Mouse (Mus musculus) CH12.LX (cell line): ENCODE measurements at regions not wholly inside any gene's neighbourhood (a gene's known extent, or its start where the extent isn't known, plus 50 kb on each side); places are given as distances from the start of the nearest gene placed in this dataset.

Source experiments
- DNase-seq: peaks from one replicate; pipeline ENCODE4 v3.0.0-alpha.2; 2013; ENCODE audit errors: extremely low read depth
- H3K27ac ChIP-seq: 2 replicates; pipeline ENCODE4 v1.5.1; 2012; ENCODE audit warnings: low read depth, mild to moderate bottlenecking, control low read depth, moderate library complexity; ENCODE audit not compliant: insufficient read depth
- H3K27me3 ChIP-seq: replicated peaks from 2 replicates; pipeline ENCODE3; 2012; ENCODE audit warnings: inconsistent platforms
- H3K36me3 ChIP-seq, 2 experiments: replicated peaks in 1 of 2; 2 replicates each; pipeline versions ENCODE3 to v1.6.1; 2012; ENCODE audit warnings: inconsistent platforms in 1 of 2, low read length in 1 of 2, mild to moderate bottlenecking in 1 of 2, mixed read lengths in 1 of 2, moderate library complexity in 1 of 2; ENCODE audit not compliant: control insufficient read depth in 1 of 2, insufficient read depth in 1 of 2
- H3K4me1 ChIP-seq, 2 experiments: 2 replicates each; pipeline ENCODE4 v1.6.1; 2012; ENCODE audit warnings: inconsistent platforms in 1 of 2, moderate library complexity in 1 of 2; ENCODE audit not compliant: insufficient read depth in 2 of 2, control insufficient read depth in 1 of 2
- H3K4me2 ChIP-seq: 2 replicates; pipeline ENCODE4 v1.6.1; 2012; ENCODE audit warnings: low read depth, mild to moderate bottlenecking, control low read depth; ENCODE audit not compliant: poor library complexity, insufficient read depth, severe bottlenecking
- H3K4me3 ChIP-seq, 3 experiments: fragments of 150-350 bp in 1 of 3; sonication (generic) in 1 of 3; replicated peaks in 1 of 3; 2 replicates each; pipeline versions ENCODE3 to v1.5.1; 2011 to 2012; ENCODE audit warnings: low read depth in 2 of 3, low read length in 2 of 3, mild to moderate bottlenecking in 2 of 3, moderate library complexity in 2 of 3, control low read depth in 1 of 3, improper control_type of control experiment in 1 of 3, inconsistent platforms in 1 of 3, mixed read lengths in 1 of 3; ENCODE audit not compliant: poor library complexity in 1 of 3
- H3K79me2 ChIP-seq: replicated peaks from 2 replicates; pipeline ENCODE4 v1.6.1; 2012; ENCODE audit warnings: mild to moderate bottlenecking, moderate library complexity; ENCODE audit not compliant: control insufficient read depth, poor library complexity, insufficient read depth, severe bottlenecking; ENCODE audit errors: extremely low read depth
- H3K9ac ChIP-seq: 2 replicates; pipeline ENCODE4 v1.6.1; 2012; ENCODE audit warnings: low read depth, mild to moderate bottlenecking, control low read depth, moderate library complexity; ENCODE audit not compliant: insufficient read depth
- H3K9me3 ChIP-seq: replicated peaks from 2 replicates; pipeline ENCODE3; 2012; ENCODE audit warnings: low read length, inconsistent platforms, mixed read lengths
- CTCF ChIP-seq, 2 experiments: IDR thresholded peaks in 1 of 2; conservative IDR thresholded peaks in 1 of 2; 2 replicates each; pipeline ENCODE4 v1.5.1; 2011 to 2012; ENCODE audit warnings: low read depth in 2 of 2, low read length in 2 of 2, improper control_type of control experiment in 1 of 2, inconsistent platforms in 1 of 2, mild to moderate bottlenecking in 1 of 2, moderate library complexity in 1 of 2
- E2F4 ChIP-seq: IDR thresholded peaks from 2 replicates; pipeline ENCODE4 v1.6.1; 2011; ENCODE audit warnings: low read depth, low read length, improper control_type of control experiment; ENCODE audit not compliant: insufficient replicate concordance
- ELF1 ChIP-seq: IDR thresholded peaks from 2 replicates; pipeline ENCODE4 v1.6.1; 2014; ENCODE audit warnings: low read depth, mild to moderate bottlenecking, inconsistent platforms, low read length, improper control_type of control experiment
- EP300 ChIP-seq: IDR thresholded peaks from 2 replicates; pipeline ENCODE4 v1.6.1; 2011; ENCODE audit warnings: low read length, improper control_type of control experiment
- GABPA ChIP-seq: IDR thresholded peaks from 2 replicates; pipeline ENCODE4 v1.6.1; 2012; ENCODE audit warnings: low read depth, low read length, improper control_type of control experiment, inconsistent platforms; ENCODE audit not compliant: insufficient replicate concordance
- HCFC1 ChIP-seq: IDR thresholded peaks from 2 replicates; pipeline ENCODE4 v1.6.1; 2012; ENCODE audit warnings: low read depth, mild to moderate bottlenecking, inconsistent platforms, low read length, improper control_type of control experiment
- JUN ChIP-seq: IDR thresholded peaks from 2 replicates; pipeline ENCODE4 v1.6.1; 2011; ENCODE audit warnings: low read depth, mild to moderate bottlenecking, low read length, improper control_type of control experiment, moderate library complexity; ENCODE audit not compliant: insufficient read depth
- JUND ChIP-seq: conservative IDR thresholded peaks from 2 replicates; pipeline ENCODE4 v1.6.1; 2011; ENCODE audit warnings: low read depth, low read length, improper control_type of control experiment
- MAZ ChIP-seq: IDR thresholded peaks from 2 replicates; pipeline ENCODE4 v1.6.1; 2012; ENCODE audit warnings: low read depth, mild to moderate bottlenecking, inconsistent platforms, low read length, improper control_type of control experiment, moderate library complexity
- MEF2A ChIP-seq: IDR thresholded peaks from 2 replicates; pipeline ENCODE4 v1.6.1; 2014; ENCODE audit warnings: low read depth, mild to moderate bottlenecking, inconsistent platforms, low read length, improper control_type of control experiment, borderline replicate concordance
- MXI1 ChIP-seq: IDR thresholded peaks from 2 replicates; pipeline ENCODE4 v1.6.1; 2011; ENCODE audit warnings: mild to moderate bottlenecking, low read depth, low read length, improper control_type of control experiment
- PAX5 ChIP-seq: IDR thresholded peaks from 2 replicates; pipeline ENCODE4 v1.6.1; 2012; ENCODE audit warnings: low read length, inconsistent platforms, mixed read lengths
- POLR2AphosphoS2 ChIP-seq: IDR thresholded peaks from 2 replicates; pipeline ENCODE4 v1.6.1; 2011; ENCODE audit warnings: low read depth, low read length, improper control_type of control experiment
- RAD21 ChIP-seq: IDR thresholded peaks from 2 replicates; pipeline ENCODE4 v1.6.1; 2011; ENCODE audit warnings: low read depth, mild to moderate bottlenecking, low read length, improper control_type of control experiment, moderate library complexity
- SMC3 ChIP-seq: IDR thresholded peaks from 2 replicates; pipeline ENCODE4 v1.6.1; 2011; ENCODE audit warnings: low read depth, low read length, improper control_type of control experiment
- TBP ChIP-seq: conservative IDR thresholded peaks from 2 replicates; pipeline ENCODE4 v1.6.1; 2011; ENCODE audit warnings: low read depth, low read length, improper control_type of control experiment
- TCF12 ChIP-seq: IDR thresholded peaks from 2 replicates; pipeline ENCODE4 v1.6.1; 2014; ENCODE audit warnings: low read depth, mild to moderate bottlenecking, inconsistent platforms, low read length, improper control_type of control experiment
- ZC3H11A ChIP-seq: IDR thresholded peaks from 2 replicates; pipeline ENCODE4 v1.6.1; 2012; ENCODE audit warnings: low read depth, mild to moderate bottlenecking, inconsistent platforms, low read length, improper control_type of control experiment
- ZNF384 ChIP-seq: IDR thresholded peaks from 2 replicates; pipeline ENCODE4 v1.6.1; 2012; ENCODE audit warnings: low read depth, low read length, improper control_type of control experiment, inconsistent platforms
- dilution Hi-C: fragments of 300-500 bp; cut with MboI; formaldehyde crosslinking; loops from 2 replicates; pipeline ENCODE4 v1.14.3; 2020; ENCODE audit warnings: low sequenced_read_pairs; ENCODE audit not compliant: extremely low pct_unique_long_range_greater_than_20kb, extremely low pct_ligation_motif_present
- in situ Hi-C: fragments of 300-500 bp; cut with MboI; formaldehyde crosslinking; loops from 3 replicates; pipeline ENCODE4 v1.14.3; 2019; ENCODE audit warnings: low sequenced_read_pairs, low pct_ligation_motif_present, low pct_unique_long_range_greater_than_20kb, mixed read lengths

- H3K27me3 ChIP-seq = no peaks in the 10 kb centered on the region
- no peaks in the 10 kb centered on the region for H3K79me2 ChIP-seq
- peaks cover 27% of the 10 kb centered on the region for H3K9me3 ChIP-seq
- no peak for TF ChIP-seq PAX5
- no peak for TF ChIP-seq ZC3H11A
- no peak for TF ChIP-seq ELF1
- TF ChIP-seq RAD21 = no peak
- no peak for TF ChIP-seq JUND
- TF ChIP-seq SMC3 = no peak
- no peak for TF ChIP-seq TCF12
- no peak for TF ChIP-seq POLR2AphosphoS2
- no peak for TF ChIP-seq CTCF (conservative IDR thresholded peaks at IDR 0.05 in 1 of 2, IDR thresholded peaks at IDR 0.05 in 1 of 2; ENCODE audit: low read depth in 2 of 2, low read length in 2 of 2)
- TF ChIP-seq TBP = no peak
- no peak for TF ChIP-seq HCFC1
- TF ChIP-seq ZNF384 = no peak
- no peak for DNase-seq
- H3K36me3 ChIP-seq = no peaks in the 10 kb centered on the region
- H3K4me1 ChIP-seq = peaks cover 0 to 10% of the 10 kb centered on the region in 2 experiments; a peak in 1 of 4 replicates
- no peak overlapping the region for H3K4me3 ChIP-seq
- no peak overlapping the region for H3K4me2 ChIP-seq
- in situ Hi-C loops = no loop called here
- dilution Hi-C loops = no loop called here
- H3K27ac ChIP-seq = no peak overlapping the region
- no peak overlapping the region for H3K9ac ChIP-seq
Measured at GRCm38 (mm10) chr1:185648926-185649325, 194.3 kb downstream of the Slc30a10 start.

- Histone ChIP-seq H3K79me2 (no peaks in the 10 kb centered on the region), H3K4me1 (peaks cover 0 to 6% of the 10 kb centered on the region in 2 experiments; a peak in 1 of 4 replicates), H3K4me2 (no peak overlapping the region), H3K4me3 (no peak overlapping the region), H3K27ac (no peak overlapping the region), H3K9me3 (peaks cover 22% of the 10 kb centered on the region), H3K36me3 (no peaks in the 10 kb centered on the region), H3K27me3 (no peaks in the 10 kb centered on the region), H3K9ac (no peak overlapping the region)
- dilution Hi-C loops = no loop called here
- TF ChIP-seq EP300 (no peak), ZNF384 (no peak), JUN (no peak), JUND (no peak), MAZ (no peak), POLR2AphosphoS2 (no peak), MEF2A (no peak), GABPA (no peak), MXI1 (no peak), E2F4 (no peak)
- DNase-seq = no peak
- in situ Hi-C loops = no loop called here
Measured at GRCm38 (mm10) chr1:185650926-185651325, 196.3 kb downstream of the Slc30a10 start.
